Mouse (Mus musculus): ENCODE data around the gene Rnf115.
"Not testable (repeated sequence)": the region's sequence is repeated elsewhere in the genome, so short reads cannot be mapped to it uniquely, and the experiment has no call there.

The Rnf115 gene

GRCm38 (mm10) chr3:96707903-96708683 is 19.4 kb upstream of the Rnf115 start, which contains the start of gene Nudt17:
TSS of gene Nudt17 (minus strand) at chr3:96708562.
- no peak for DNase-seq (ENCODE audit: low read depth, low spot score)

GRCm38 (mm10) chr3:96708684-96709064 is 18.8 kb upstream of the Rnf115 start:
- DNase-seq (ENCODE audit: low read depth, low spot score): no peak

GRCm38 (mm10) chr3:96714286-96714685 is 13.2 kb upstream of the Rnf115 start:
- DNase-seq (ENCODE audit: low read depth, low spot score): no peak

DNA sequence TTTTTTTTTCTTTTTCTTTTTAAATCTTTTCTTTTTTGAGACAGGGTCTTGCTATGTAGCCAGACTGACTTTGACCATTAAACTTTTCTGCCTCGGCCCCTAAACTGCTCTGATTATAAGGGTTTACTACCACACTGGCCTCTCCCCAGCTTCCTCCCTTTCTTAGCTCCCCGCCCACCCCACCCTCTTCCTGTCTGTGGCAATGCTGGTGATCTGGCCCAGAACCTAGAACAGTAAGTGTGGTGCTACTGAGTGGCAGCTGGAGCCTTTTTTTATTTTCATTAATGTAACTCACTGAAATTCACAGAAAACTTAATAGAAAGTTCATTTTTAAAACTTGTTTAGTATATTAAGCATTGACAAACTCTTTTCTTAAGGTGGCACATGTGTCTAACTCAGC is 11.6 kb upstream of the Rnf115 start:
- no peak for DNase-seq (ENCODE audit: low read depth, low spot score)

DNA sequence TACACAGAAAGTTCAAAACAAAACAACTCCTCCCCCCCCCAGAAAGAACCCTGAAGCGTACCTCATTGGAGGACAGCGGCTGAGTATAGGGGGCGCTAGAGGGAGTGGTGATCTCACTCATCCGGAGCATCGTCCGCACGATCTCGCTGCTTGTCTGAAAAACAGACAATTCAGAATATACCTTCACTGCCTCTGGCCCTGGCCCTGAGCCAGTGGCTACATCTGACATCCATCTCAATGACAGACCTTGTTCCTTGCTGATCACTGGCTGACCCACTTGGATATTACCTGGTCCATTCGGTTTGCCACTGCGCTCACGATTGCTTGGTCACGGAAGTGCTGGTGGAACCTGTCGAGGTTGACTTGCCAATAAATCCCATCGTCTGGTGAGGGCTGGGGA is 8.3 kb upstream of the Rnf115 start:
- DNase-seq (ENCODE audit: low read depth, low spot score): no peak

- DNase-seq (ENCODE audit: low read depth, low spot score): no peak
Observed at GRCm38 (mm10) chr3:96727828-96728633, 567 bp downstream of the Rnf115 start.

- DNase-seq (ENCODE audit: low read depth, low spot score): no peak
Observed at GRCm38 (mm10) chr3:96728634-96729402, 1.4 kb downstream of the Rnf115 start.

GRCm38 (mm10) chr3:96729403-96729784 is 1.9 kb downstream of the Rnf115 start:
- DNase-seq (ENCODE audit: low read depth, low spot score): no peak

DNA sequence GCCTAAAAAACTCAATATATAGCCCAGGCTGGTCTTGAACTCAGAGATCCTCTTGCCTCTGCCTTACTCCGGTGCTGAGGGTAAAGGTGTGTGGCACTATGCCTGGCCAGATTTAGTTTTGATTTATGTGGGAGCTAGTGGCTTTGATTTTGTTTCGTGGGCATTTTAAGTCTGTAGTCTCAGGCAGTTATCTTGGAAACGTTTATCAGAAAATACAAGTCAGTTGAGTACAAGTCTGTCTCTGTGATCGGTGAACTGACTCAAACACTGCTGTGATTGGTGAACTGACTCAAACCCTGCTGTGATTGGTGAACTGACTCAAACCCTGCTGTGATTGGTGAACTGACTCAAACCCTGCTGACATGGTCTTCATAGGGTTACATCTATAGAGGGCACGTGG is 3.3 kb downstream of the Rnf115 start:
- DNase-seq (ENCODE audit: low read depth, low spot score): no peak

DNA sequence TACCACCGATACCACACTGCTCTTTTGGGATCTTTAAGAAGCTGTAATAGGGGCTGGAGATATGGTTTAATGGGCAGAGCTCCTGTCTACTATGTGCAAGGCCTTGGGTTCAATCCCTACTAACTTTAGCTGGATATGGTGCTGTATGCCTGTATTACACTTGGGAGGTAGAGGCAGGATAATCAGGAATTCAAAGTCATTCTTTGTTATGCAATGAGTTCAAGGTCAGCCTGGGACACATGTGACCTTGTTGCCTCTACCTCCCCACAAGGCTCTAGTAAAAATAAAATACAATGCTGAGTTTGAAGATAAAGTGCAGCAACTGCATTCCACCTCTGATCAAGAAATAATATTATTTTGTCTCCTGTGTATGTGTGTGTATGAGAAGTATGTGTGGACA is 6.5 kb downstream of the Rnf115 start:
- DNase-seq (ENCODE audit: low read depth, low spot score): no peak

GRCm38 (mm10) chr3:96735200-96735599 is 7.7 kb downstream of the Rnf115 start:
- no peak for DNase-seq (ENCODE audit: low read depth, low spot score)

GRCm38 (mm10) chr3:96737013-96737740 is 9.7 kb downstream of the Rnf115 start:
- no peak for DNase-seq (ENCODE audit: low read depth, low spot score)

- no peak for DNase-seq (ENCODE audit: low read depth, low spot score)
Observed at GRCm38 (mm10) chr3:96737995-96738394, 10.5 kb downstream of the Rnf115 start.

DNA sequence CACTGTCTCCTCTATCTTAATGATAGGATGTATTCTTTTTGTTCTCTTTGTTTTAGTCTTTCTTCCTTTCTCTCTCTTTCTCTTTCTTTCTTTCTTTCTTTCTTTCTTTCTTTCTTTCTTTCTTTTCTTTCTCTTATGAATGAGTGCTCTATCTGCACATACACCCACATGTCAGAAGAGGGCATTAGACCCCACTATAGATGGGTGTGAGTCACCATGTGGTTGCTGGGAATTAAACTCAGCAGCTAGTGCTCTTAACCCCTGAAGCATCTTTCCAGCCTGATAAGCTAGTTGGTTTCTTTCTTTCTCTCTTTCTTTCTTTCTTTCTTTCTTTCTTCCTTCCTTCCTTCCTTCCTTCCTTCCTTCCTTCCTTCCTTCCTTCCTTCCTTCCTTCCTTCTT is 12.8 kb downstream of the Rnf115 start:
- DNase-seq (ENCODE audit: low read depth, low spot score): not testable (repeated sequence)

DNA sequence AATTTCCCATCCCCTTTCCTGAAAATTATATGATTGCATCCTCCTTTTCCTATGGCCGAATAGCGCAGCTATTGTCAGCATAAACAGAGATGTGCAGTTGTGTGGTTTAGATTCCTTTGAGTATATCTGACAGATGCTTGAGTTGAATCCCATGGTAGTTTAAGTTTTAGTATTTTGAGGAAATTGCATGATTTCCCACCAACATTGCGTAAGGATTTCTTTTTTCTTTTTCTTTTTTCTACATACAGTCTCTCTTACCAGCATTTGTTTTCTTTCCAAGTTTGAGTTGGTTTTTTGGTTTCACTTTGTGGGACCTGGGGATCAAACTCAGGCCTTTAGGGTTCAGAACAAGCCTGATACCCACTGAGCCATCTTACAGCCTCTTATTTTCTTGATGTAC is 16.9 kb downstream of the Rnf115 start:
- DNase-seq (ENCODE audit: low read depth, low spot score): no peak

- DNase-seq (ENCODE audit: low read depth, low spot score): no peak
Observed at GRCm38 (mm10) chr3:96746829-96747228, 19.4 kb downstream of the Rnf115 start.

DNA sequence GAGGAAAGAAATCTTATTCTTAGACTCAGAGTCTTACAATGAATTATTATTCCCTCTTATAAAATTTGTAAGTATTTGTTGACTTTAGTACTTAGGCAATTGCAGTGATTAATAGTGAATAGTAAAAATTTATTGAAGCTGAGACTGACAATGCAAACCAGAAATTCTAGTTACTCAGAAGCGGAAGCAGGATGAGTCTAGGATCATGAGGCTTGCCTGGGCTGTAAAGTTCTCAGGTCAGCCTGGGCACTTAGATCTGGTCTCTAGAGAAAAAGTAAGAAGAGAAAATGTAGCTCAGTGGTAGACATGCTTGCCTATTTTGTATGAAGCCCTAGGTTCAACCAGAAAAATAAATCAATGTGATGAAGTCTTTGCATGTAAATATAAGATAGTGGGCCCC is 28.5 kb downstream of the Rnf115 start:
- DNase-seq (ENCODE audit: low read depth, low spot score): no peak

- DNase-seq (ENCODE audit: low read depth, low spot score): no peak
Observed at GRCm38 (mm10) chr3:96757691-96758090, 30.2 kb downstream of the Rnf115 start.

DNA sequence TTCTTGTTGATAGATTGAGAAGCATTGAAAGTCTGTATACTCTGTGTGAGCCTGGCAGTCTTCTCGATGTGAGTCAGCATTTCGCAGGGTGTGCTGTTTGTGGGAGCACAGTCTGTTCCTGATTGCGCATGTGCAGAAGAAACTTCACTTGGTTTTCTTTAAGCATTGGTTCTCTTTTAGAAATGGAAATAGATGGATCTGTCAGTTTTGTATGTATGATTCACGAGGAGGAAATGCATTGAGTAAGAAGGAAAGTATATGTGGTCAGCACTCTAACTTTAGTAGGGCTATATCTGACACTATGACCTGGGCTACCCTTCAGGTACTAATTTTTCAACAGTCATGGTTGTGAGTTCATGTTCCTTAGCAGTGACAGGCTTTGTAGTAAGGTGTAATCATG is 32.2 kb downstream of the Rnf115 start:
- DNase-seq (ENCODE audit: low read depth, low spot score): no peak

GRCm38 (mm10) chr3:96764528-96764927 is 37.1 kb downstream of the Rnf115 start:
- DNase-seq (ENCODE audit: low read depth, low spot score): no peak

- no peak for DNase-seq (ENCODE audit: low read depth, low spot score)
Observed at GRCm38 (mm10) chr3:96769971-96770370, 42.5 kb downstream of the Rnf115 start.

DNA sequence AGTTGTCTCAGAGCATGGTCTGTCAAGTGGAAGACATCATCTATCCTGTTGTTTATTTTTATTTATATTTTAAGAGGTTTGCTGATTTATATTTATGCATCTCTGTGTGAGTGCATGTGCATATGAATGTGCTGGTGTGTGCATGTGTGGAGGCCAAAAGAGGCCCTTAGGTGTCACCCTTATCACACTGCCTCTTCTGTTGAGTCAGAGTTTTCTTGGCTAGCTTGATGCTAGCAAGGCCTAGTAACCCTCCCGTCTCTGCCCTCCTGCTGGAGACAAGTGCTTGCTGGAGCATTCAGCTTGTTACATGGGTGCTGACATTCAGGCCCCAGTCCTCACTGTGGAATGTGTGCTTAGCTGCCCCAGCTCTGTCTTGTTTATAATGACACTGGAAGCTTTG is 45.5 kb downstream of the Rnf115 start:
- no peak for DNase-seq (ENCODE audit: low read depth, low spot score)
